Mouse (Mus musculus) brain, adult 2 months (tissue): ENCODE data around the gene Gm11992.

Experiments
- DNase-seq: peaks from one replicate; pipeline ENCODE4 v3.0.0; 2011; ENCODE audit warnings: low read depth, low spot score

Gene Gm11992

GRCm38 (mm10) chr11:9048011-9048702, at the start of gene Gm11992:
Gene Gm11992, plus strand, starts transcription at chr11:9048594.
- peak; percentile 86 for DNase-seq

GRCm38 (mm10) chr11:9008761-9009160, 39.6 kb upstream of the Gm11992 start:
- no peak for DNase-seq

GRCm38 (mm10) chr11:9010416-9010815, 38.0 kb upstream of the Gm11992 start:
- peak; percentile 62 for DNase-seq

- DNase-seq, result peak; percentile 93
These were observed 37.5 kb upstream of the Gm11992 start, which contains the start of gene Hus1 for GRCm38 (mm10) chr11:9010853-9011339. Gene Hus1, minus strand, starts transcription at chr11:9011191.

GRCm38 (mm10) chr11:9011348-9011747, 37.0 kb upstream of the Gm11992 start:
- DNase-seq, result peak; percentile 11

- DNase-seq, result no peak
These were observed 33.7 kb upstream of the Gm11992 start for GRCm38 (mm10) chr11:9014740-9015139.

- DNase-seq, result no peak
These were observed 29.7 kb upstream of the Gm11992 start for GRCm38 (mm10) chr11:9018491-9019267.

GRCm38 (mm10) chr11:9020207-9020606, 28.2 kb upstream of the Gm11992 start:
- no peak for DNase-seq

GRCm38 (mm10) chr11:9024782-9025181, 23.6 kb upstream of the Gm11992 start:
- DNase-seq, result no peak

- no peak for DNase-seq
These were observed 23.2 kb upstream of the Gm11992 start for GRCm38 (mm10) chr11:9025211-9025610.

- no peak for DNase-seq
These were observed 16.9 kb upstream of the Gm11992 start for GRCm38 (mm10) chr11:9031530-9031929.

- no peak for DNase-seq
These were observed 1.8 kb upstream of the Gm11992 start for GRCm38 (mm10) chr11:9046546-9046945.

- peak; percentile 49 for DNase-seq
These were observed 1.4 kb upstream of the Gm11992 start for GRCm38 (mm10) chr11:9047044-9047443.

GRCm38 (mm10) chr11:9048703-9049060, 288 bp downstream of the Gm11992 start, which contains the start of gene Sun3:
Gene Sun3, minus strand, starts transcription at chr11:9048991.
- peak; percentile 11 for DNase-seq

- no peak for DNase-seq
These were observed 1.8 kb downstream of the Gm11992 start for GRCm38 (mm10) chr11:9050241-9050640.

- no peak for DNase-seq
These were observed 3.5 kb downstream of the Gm11992 start for GRCm38 (mm10) chr11:9051895-9052294.

GRCm38 (mm10) chr11:9056937-9057336, 8.5 kb downstream of the Gm11992 start:
- DNase-seq, result no peak

GRCm38 (mm10) chr11:9057711-9058110, 9.3 kb downstream of the Gm11992 start:
- DNase-seq, result peak; percentile 31

- no peak for DNase-seq
These were observed 11.6 kb downstream of the Gm11992 start for GRCm38 (mm10) chr11:9060029-9060428.

GRCm38 (mm10) chr11:9060484-9060883, 12.1 kb downstream of the Gm11992 start:
- no peak for DNase-seq

GRCm38 (mm10) chr11:9076444-9076843, 28.1 kb downstream of the Gm11992 start:
- no peak for DNase-seq

GRCm38 (mm10) chr11:9113189-9113588, 64.8 kb downstream of the Gm11992 start:
- no peak for DNase-seq
